Mouse (Mus musculus): ENCODE measurements at regions not wholly inside any gene's neighbourhood (a gene's known extent, or its start where the extent isn't known, plus 50 kb on each side); places are given as distances from the start of the nearest gene placed in this dataset.

GRCm38 (mm10) chr15:69551012-69551411 lies 3050.3 kb upstream of the Lrrc6 start:
- no peaks in the 10 kb centered on the region for H3K36me3 ChIP-seq (ENCODE audit: control insufficient read depth, insufficient read depth, low read length)
- DNase-seq (ENCODE audit: low spot score) (no peak), ATAC-seq (no peak)
- no peaks in the 10 kb centered on the region for H3K27me3 ChIP-seq (replicated peaks; ENCODE audit: control insufficient read depth, insufficient read depth, low read length)
- H3K9me3 ChIP-seq (replicated peaks; ENCODE audit: control insufficient read depth, low read length): no peaks in the 10 kb centered on the region
- no peaks in the 10 kb centered on the region; the same call in 1 of the 2 replicates for H3K4me1 ChIP-seq (ENCODE audit: control insufficient read depth, insufficient read depth, low read length)
- 80% methylated on average over 1 of the region's 1 CpGs for WGBS
- H3K9ac ChIP-seq (ENCODE audit: low read length): no peak overlapping the region
- no peak overlapping the region for H3K4me3 ChIP-seq (ENCODE audit: low read depth, low read length)
- no peak overlapping the region for H3K27ac ChIP-seq (ENCODE audit: low read depth, low read length)
- no peak overlapping the region for H3K4me2 ChIP-seq (ENCODE audit: low read length)

- H3K27me3 ChIP-seq (replicated peaks; ENCODE audit: control insufficient read depth, insufficient read depth, low read length): no peaks in the 10 kb centered on the region
- peaks cover 5% of the 10 kb centered on the region; the same call in 1 of the 2 replicates for H3K4me1 ChIP-seq (ENCODE audit: control insufficient read depth, insufficient read depth, low read length)
- no peak overlapping the region for H3K4me2 ChIP-seq (ENCODE audit: low read length)
- H3K9ac ChIP-seq (ENCODE audit: low read length): no peak overlapping the region
- no peak overlapping the region for H3K27ac ChIP-seq (ENCODE audit: low read depth, low read length)
- WGBS: 31% methylated on average over 6 of the region's 6 CpGs
- ATAC-seq (peak; percentile 61; the same call in 1 of the 2 replicates), DNase-seq (ENCODE audit: low spot score) (peak; percentile 64)
- H3K36me3 ChIP-seq (ENCODE audit: control insufficient read depth, insufficient read depth, low read length): no peaks in the 10 kb centered on the region
- no peak overlapping the region for H3K4me3 ChIP-seq (ENCODE audit: low read depth, low read length)
- H3K9me3 ChIP-seq (replicated peaks; ENCODE audit: control insufficient read depth, low read length): no peaks in the 10 kb centered on the region
These were observed 3025.9 kb upstream of the Lrrc6 start for GRCm38 (mm10) chr15:69526441-69527094.

GRCm38 (mm10) chr15:69484421-69485074 lies 2983.8 kb upstream of the Lrrc6 start:
- H3K27ac ChIP-seq (ENCODE audit: low read depth, low read length): no peak overlapping the region
- H3K4me3 ChIP-seq (ENCODE audit: low read depth, low read length): no peak overlapping the region
- WGBS: 15% methylated on average over 5 of the region's 5 CpGs
- 0 out of 2 replicates have a peak, but pooled peaks cover 2% of the 10 kb centered on the region for H3K4me1 ChIP-seq (ENCODE audit: control insufficient read depth, insufficient read depth, low read length)
- H3K4me2 ChIP-seq (ENCODE audit: low read length): no peak overlapping the region
- H3K36me3 ChIP-seq (ENCODE audit: control insufficient read depth, insufficient read depth, low read length): no peaks in the 10 kb centered on the region
- H3K27me3 ChIP-seq (replicated peaks; ENCODE audit: control insufficient read depth, insufficient read depth, low read length): no peaks in the 10 kb centered on the region
- ATAC-seq: peak; percentile 85
- no peak overlapping the region for H3K9ac ChIP-seq (ENCODE audit: low read length)
- no peaks in the 10 kb centered on the region for H3K9me3 ChIP-seq (replicated peaks; ENCODE audit: control insufficient read depth, low read length)
- peak; percentile 72 for DNase-seq (ENCODE audit: low spot score)

- 90% methylated on average over 2 of the region's 2 CpGs for WGBS
- no peak overlapping the region for H3K4me3 ChIP-seq (ENCODE audit: low read depth, low read length)
- no peaks in the 10 kb centered on the region for H3K36me3 ChIP-seq (ENCODE audit: control insufficient read depth, insufficient read depth, low read length)
- H3K4me2 ChIP-seq (ENCODE audit: low read length): no peak overlapping the region
- H3K27ac ChIP-seq (ENCODE audit: low read depth, low read length): no peak overlapping the region
- H3K9ac ChIP-seq (ENCODE audit: low read length): no peak overlapping the region
- 0 out of 2 replicates have a peak, but pooled peaks cover 2% of the 10 kb centered on the region for H3K4me1 ChIP-seq (ENCODE audit: control insufficient read depth, insufficient read depth, low read length)
- H3K27me3 ChIP-seq (replicated peaks; ENCODE audit: control insufficient read depth, insufficient read depth, low read length): no peaks in the 10 kb centered on the region
- DNase-seq (ENCODE audit: low spot score): no peak
- no peak for ATAC-seq
- no peaks in the 10 kb centered on the region for H3K9me3 ChIP-seq (replicated peaks; ENCODE audit: control insufficient read depth, low read length)
These were observed 2982.4 kb upstream of the Lrrc6 start for GRCm38 (mm10) chr15:69483096-69483495.

- ATAC-seq (no peak), DNase-seq (ENCODE audit: low spot score) (no peak)
- WGBS: 86% methylated on average over 3 of the region's 3 CpGs
- Histone ChIP-seq H3K4me3 (ENCODE audit: low read depth, low read length) (no peak overlapping the region), H3K27me3 (replicated peaks; ENCODE audit: control insufficient read depth, insufficient read depth, low read length) (no peaks in the 10 kb centered on the region), H3K9ac (ENCODE audit: low read length) (no peak overlapping the region), H3K36me3 (ENCODE audit: control insufficient read depth, insufficient read depth, low read length) (no peaks in the 10 kb centered on the region), H3K9me3 (replicated peaks; ENCODE audit: control insufficient read depth, low read length) (no peaks in the 10 kb centered on the region), H3K4me1 (ENCODE audit: control insufficient read depth, insufficient read depth, low read length) (0 out of 2 replicates have a peak, but pooled peaks cover 2% of the 10 kb centered on the region), H3K4me2 (ENCODE audit: low read length) (no peak overlapping the region), H3K27ac (ENCODE audit: low read depth, low read length) (no peak overlapping the region)
These were observed 2980.4 kb upstream of the Lrrc6 start for GRCm38 (mm10) chr15:69481087-69481486.

GRCm38 (mm10) chr15:69477050-69477449 lies 2976.3 kb upstream of the Lrrc6 start:
- WGBS: 86% methylated on average over 3 of the region's 3 CpGs
- H3K27me3 ChIP-seq (replicated peaks; ENCODE audit: control insufficient read depth, insufficient read depth, low read length): no peaks in the 10 kb centered on the region
- H3K9me3 ChIP-seq (replicated peaks; ENCODE audit: control insufficient read depth, low read length): no peaks in the 10 kb centered on the region
- H3K4me3 ChIP-seq (ENCODE audit: low read depth, low read length): no peak overlapping the region
- H3K4me2 ChIP-seq (ENCODE audit: low read length): no peak overlapping the region
- H3K36me3 ChIP-seq (ENCODE audit: control insufficient read depth, insufficient read depth, low read length): no peaks in the 10 kb centered on the region
- H3K27ac ChIP-seq (ENCODE audit: low read depth, low read length): no peak overlapping the region
- ATAC-seq (no peak), DNase-seq (ENCODE audit: low spot score) (no peak)
- H3K4me1 ChIP-seq (ENCODE audit: control insufficient read depth, insufficient read depth, low read length): no peaks in the 10 kb centered on the region
- no peak overlapping the region for H3K9ac ChIP-seq (ENCODE audit: low read length)

- 71% methylated on average over 1 of the region's 1 CpGs for WGBS
- Histone ChIP-seq H3K27me3 (replicated peaks; ENCODE audit: control insufficient read depth, insufficient read depth, low read length) (no peaks in the 10 kb centered on the region), H3K27ac (ENCODE audit: low read depth, low read length) (no peak overlapping the region), H3K9ac (ENCODE audit: low read length) (no peak overlapping the region), H3K4me1 (ENCODE audit: control insufficient read depth, insufficient read depth, low read length) (no peaks in the 10 kb centered on the region), H3K4me2 (ENCODE audit: low read length) (no peak overlapping the region), H3K36me3 (ENCODE audit: control insufficient read depth, insufficient read depth, low read length) (no peaks in the 10 kb centered on the region), H3K4me3 (ENCODE audit: low read depth, low read length) (no peak overlapping the region), H3K9me3 (replicated peaks; ENCODE audit: control insufficient read depth, low read length) (no peaks in the 10 kb centered on the region)
- ATAC-seq (no peak; the same call in 1 of the 2 replicates), DNase-seq (ENCODE audit: low spot score) (no peak)
These were observed 2968.9 kb upstream of the Lrrc6 start for GRCm38 (mm10) chr15:69469566-69469965.

- H3K4me2 ChIP-seq (ENCODE audit: low read length): no peak overlapping the region
- no peak overlapping the region for H3K4me3 ChIP-seq (ENCODE audit: low read depth, low read length)
- no peak overlapping the region for H3K27ac ChIP-seq (ENCODE audit: low read depth, low read length)
- no peaks in the 10 kb centered on the region for H3K27me3 ChIP-seq (replicated peaks; ENCODE audit: control insufficient read depth, insufficient read depth, low read length)
- 92% methylated on average over 2 of the region's 2 CpGs for WGBS
- no peaks in the 10 kb centered on the region for H3K36me3 ChIP-seq (ENCODE audit: control insufficient read depth, insufficient read depth, low read length)
- no peak overlapping the region for H3K9ac ChIP-seq (ENCODE audit: low read length)
- DNase-seq (ENCODE audit: low spot score) (no peak), ATAC-seq (no peak)
- H3K4me1 ChIP-seq (ENCODE audit: control insufficient read depth, insufficient read depth, low read length): no peaks in the 10 kb centered on the region; the same call in 1 of the 2 replicates
- H3K9me3 ChIP-seq (replicated peaks; ENCODE audit: control insufficient read depth, low read length): no peaks in the 10 kb centered on the region
These were observed 2960.0 kb upstream of the Lrrc6 start for GRCm38 (mm10) chr15:69460581-69461194.

- H3K27me3 ChIP-seq (replicated peaks; ENCODE audit: control insufficient read depth, insufficient read depth, low read length): no peaks in the 10 kb centered on the region
- 7% methylated on average over 4 of the region's 4 CpGs for WGBS
- H3K36me3 ChIP-seq (ENCODE audit: control insufficient read depth, insufficient read depth, low read length): no peaks in the 10 kb centered on the region
- DNase-seq (ENCODE audit: low spot score): peak; percentile 8
- H3K4me1 ChIP-seq (ENCODE audit: control insufficient read depth, insufficient read depth, low read length): no peaks in the 10 kb centered on the region; the same call in 1 of the 2 replicates
- H3K27ac ChIP-seq (ENCODE audit: low read depth, low read length): no peak overlapping the region
- H3K4me2 ChIP-seq (ENCODE audit: low read length): no peak overlapping the region
- no peaks in the 10 kb centered on the region for H3K9me3 ChIP-seq (replicated peaks; ENCODE audit: control insufficient read depth, low read length)
- no peak overlapping the region for H3K9ac ChIP-seq (ENCODE audit: low read length)
- no peak for ATAC-seq
- no peak overlapping the region for H3K4me3 ChIP-seq (ENCODE audit: low read depth, low read length)
These were observed 2956.8 kb upstream of the Lrrc6 start for GRCm38 (mm10) chr15:69457473-69457872.
